Mouse (Mus musculus): Measurements from ENCODE around the gene Irf3.

GRCm38 (mm10) chr7:44954091-44954885, 43.2 kb upstream of the Irf3 start:
- no peak for TF ChIP-seq CTCF (IDR thresholded peaks at IDR 0.05; ENCODE audit: low read depth)
- TF ChIP-seq EP300 (IDR thresholded peaks at IDR 0.05; ENCODE audit: low read depth) = no peak

Data from liver, embryonic 14.5 days (tissue).